Mouse (Mus musculus) megakaryocyte, embryonic 14.5 days (primary cell): Measurements from ENCODE around the gene Robo4. TPM values are rescaled to one million over a fixed set of nuclear protein-coding genes. Genes with fewer than 3 reads are reported as not detected.

Source experiments
- H3K27me3 ChIP-seq: replicated peaks from 2 replicates; pipeline ENCODE3; 2012; ENCODE audit warnings: inconsistent platforms
- H3K36me3 ChIP-seq: replicated peaks from 2 replicates; pipeline ENCODE3; 2012; ENCODE audit warnings: low read length, inconsistent platforms, mixed read lengths
- H3K4me1 ChIP-seq: 2 replicates; pipeline ENCODE4 v1.6.1; 2012; ENCODE audit warnings: inconsistent platforms
- H3K4me3 ChIP-seq: replicated peaks from 2 replicates; pipeline ENCODE3; 2012; ENCODE audit warnings: moderate library complexity, mild to moderate bottlenecking, inconsistent platforms
- H3K9me3 ChIP-seq: 2 replicates; pipeline ENCODE4 v1.6.1; 2012; ENCODE audit warnings: inconsistent platforms
- FLI1 ChIP-seq: IDR thresholded peaks from 2 replicates; pipeline ENCODE4 v1.6.1; 2012; ENCODE audit warnings: low read length, inconsistent platforms, mixed read lengths
- GATA1 ChIP-seq: IDR thresholded peaks from 3 replicates; pipeline ENCODE4 v1.6.1; 2012; ENCODE audit warnings: mixed read lengths, low read length, inconsistent platforms, borderline replicate concordance
- polyA plus RNA-seq: library from polyadenylated mRNA; stranded (reverse); fragments of >175 nt; gene quantifications from 2 replicates; pipeline ENCODE4 v1.2.3, GENCODE M21; 2012; ENCODE audit warnings: low replicate concordance; ENCODE audit not compliant: insufficient read depth

Gene Robo4
- polyA plus RNA-seq, result not detected in 2 replicates

DNA sequence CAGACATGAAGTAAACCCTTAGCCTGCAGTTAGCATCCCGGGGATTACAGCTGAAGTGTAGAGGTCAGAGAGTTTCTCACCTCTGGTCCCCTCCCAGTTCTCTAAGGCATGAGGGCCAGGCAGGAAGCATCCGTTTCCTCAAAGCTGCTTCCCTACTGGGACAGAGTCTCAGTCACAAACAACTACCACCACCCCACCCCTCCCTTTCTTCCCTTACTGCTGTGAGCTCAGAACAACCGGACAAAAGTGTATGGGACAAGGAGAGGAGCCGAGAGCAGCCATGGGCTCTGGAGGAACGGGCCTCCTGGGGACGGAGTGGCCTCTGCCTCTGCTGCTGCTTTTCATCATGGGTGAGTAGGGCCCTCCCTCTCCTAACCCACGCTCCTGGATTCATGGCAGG lies at the start of gene Robo4:
Gene Robo4 (plus strand): TSS at position 96 of the 400 bp plus-strand sequence.
- no peaks in the 10 kb centered on the region for H3K9me3 ChIP-seq
- H3K27me3 ChIP-seq, result peaks cover 64% of the 10 kb centered on the region
- no peaks in the 10 kb centered on the region for H3K36me3 ChIP-seq
- H3K4me1 ChIP-seq, result peaks cover 21% of the 10 kb centered on the region
- no peak within 1 kb of the TSS for H3K4me3 ChIP-seq
- TF ChIP-seq FLI1 (no peak), GATA1 (no peak)

DNA sequence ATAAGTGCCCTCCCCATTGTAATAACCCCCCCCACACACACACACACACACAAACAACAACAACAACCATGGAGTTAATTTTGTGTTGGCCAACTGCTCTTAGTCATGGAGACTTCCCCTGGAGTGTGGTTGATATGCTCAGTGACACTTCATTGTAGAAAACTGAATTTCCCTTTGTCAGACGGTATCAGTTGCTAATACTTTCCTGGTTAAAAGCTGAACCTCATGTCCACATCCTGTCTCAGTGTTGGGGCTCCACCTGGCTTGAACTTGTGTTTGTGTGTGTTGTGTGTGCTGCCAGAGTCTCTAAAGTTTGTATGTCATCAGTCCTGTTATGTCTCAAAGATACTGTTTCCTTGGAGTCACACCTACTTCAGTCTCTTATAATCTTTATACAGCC lies 47.2 kb upstream of the Robo4 start:
- Histone ChIP-seq H3K27me3 (no peaks in the 10 kb centered on the region), H3K4me1 (peaks cover 29% of the 10 kb centered on the region), H3K4me3 (peak overlapping the region; percentile 18), H3K36me3 (no peaks in the 10 kb centered on the region), H3K9me3 (no peaks in the 10 kb centered on the region)
- TF ChIP-seq FLI1, result no peak
- no peak for TF ChIP-seq GATA1

DNA sequence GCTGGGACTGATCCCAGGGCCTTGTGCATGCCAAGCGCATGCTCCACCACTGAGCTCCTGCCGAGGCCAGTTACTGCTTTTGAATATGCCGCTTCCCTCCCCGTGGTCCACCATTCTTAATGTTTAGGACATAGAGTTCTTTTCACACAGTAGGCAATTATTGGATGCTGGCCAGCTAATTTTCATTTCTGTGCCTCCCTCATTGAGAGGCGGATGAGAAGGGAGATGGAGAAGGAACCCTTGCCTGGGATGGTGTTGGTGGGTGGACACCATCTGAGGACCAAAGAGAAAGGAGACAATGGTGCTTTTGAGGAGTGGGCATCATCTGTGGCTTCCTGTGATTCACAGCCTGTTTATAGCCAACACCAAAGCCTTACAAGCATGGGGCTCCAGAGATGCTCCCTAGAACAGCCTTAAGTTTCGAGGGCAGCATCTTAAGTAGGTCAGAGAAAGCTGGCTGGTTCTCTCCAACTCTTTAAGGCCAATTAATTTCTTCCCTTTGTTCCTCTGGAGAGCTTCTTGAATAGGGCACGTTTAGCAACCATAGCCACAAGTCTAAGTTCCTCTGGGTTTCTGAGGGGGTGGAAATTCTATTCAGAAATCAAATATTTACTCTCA lies 42.9 kb upstream of the Robo4 start:
- TF ChIP-seq FLI1 (no peak), GATA1 (no peak)
- no peaks in the 10 kb centered on the region for H3K27me3 ChIP-seq
- H3K4me3 ChIP-seq, result no peak overlapping the region
- no peaks in the 10 kb centered on the region for H3K9me3 ChIP-seq
- H3K4me1 ChIP-seq, result peaks cover 47% of the 10 kb centered on the region
- H3K36me3 ChIP-seq, result no peaks in the 10 kb centered on the region

DNA sequence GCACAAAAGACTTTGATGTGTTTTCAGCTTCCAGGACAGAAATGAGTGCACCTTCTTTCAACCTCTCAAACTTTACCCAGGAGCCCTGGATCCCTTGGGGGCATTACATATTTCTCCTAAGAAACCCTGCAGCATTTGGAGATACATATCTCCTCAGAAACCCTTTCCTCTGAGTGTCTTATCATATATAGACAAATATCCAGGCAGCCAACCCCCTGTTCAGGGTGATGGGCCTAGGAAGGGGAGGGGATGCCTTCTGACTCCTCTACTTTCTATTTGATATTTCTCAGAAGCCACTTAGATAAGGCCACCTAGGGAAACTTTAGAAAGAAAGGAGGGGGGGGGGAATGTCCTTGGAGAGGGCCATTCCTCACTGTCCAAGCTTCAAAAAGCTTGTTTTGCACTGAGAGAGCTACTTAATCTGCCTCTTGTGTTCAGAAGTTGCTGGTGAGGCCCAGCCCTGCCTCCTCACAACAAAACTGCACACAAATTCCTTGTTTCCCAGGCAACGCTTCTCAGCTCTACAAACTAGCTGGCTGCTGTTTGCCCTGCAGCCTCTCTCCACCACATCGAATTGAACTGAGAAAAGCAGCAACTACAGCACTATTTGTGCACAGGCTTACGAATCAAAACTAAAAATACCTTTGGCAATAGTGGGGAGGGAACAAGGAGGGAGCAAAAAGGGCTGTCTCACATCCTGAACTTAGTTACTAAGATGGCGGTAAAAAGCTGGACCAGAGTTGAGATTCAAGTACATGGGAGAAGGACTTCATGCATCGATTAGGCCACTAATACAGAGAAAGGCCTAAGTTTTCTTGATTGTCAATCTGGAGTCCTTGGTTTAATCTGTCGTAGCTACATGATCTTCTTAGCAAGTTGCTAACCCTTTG lies 42.1 kb upstream of the Robo4 start:
- H3K4me1 ChIP-seq, result peaks cover 44% of the 10 kb centered on the region
- H3K27me3 ChIP-seq, result no peaks in the 10 kb centered on the region
- TF ChIP-seq GATA1 (no peak), FLI1 (no peak)
- H3K36me3 ChIP-seq, result no peaks in the 10 kb centered on the region
- no peak overlapping the region for H3K4me3 ChIP-seq
- no peaks in the 10 kb centered on the region for H3K9me3 ChIP-seq

DNA sequence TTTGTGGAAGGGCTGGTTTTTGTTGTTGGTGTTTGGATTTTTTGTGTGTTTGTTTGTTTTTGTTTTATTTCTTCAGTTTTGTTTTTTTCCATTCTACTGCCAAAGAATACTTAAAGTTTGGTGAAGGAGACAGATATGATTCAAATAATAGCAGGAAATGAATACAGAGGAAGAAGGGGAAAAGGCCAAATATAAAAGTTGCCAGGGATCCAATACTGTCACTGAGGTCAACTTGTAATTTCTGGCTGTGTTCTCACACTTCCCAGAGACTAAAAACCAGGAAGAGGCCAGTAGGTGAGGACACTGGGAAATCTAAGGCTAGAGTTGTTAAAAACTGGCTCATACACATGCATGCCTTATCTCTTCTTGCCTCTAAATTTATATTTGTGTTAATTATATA lies 39.6 kb upstream of the Robo4 start:
- TF ChIP-seq FLI1 (no peak), GATA1 (no peak)
- H3K4me1 ChIP-seq, result peaks cover 30% of the 10 kb centered on the region
- H3K9me3 ChIP-seq, result no peaks in the 10 kb centered on the region
- H3K4me3 ChIP-seq, result no peak overlapping the region
- H3K36me3 ChIP-seq, result no peaks in the 10 kb centered on the region
- peaks cover 2% of the 10 kb centered on the region for H3K27me3 ChIP-seq

DNA sequence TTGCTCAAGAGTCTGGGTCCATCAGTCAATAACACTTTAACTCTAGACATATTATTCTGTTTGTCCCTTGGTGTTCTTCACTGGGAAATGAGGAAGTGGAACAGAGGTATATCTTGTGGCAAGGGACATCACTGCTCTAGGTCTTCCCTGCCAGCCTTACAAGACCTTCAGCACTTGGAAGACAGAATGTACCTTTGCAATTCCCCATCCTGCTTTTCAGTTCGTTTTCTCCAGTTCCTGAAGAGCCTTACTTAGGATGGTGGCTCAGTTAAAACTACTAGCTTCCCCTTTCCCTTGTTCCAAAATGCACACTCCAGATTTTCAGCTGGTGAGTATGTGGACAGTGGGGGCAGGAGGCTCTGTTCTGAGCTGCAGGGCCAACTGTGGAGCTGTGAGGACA lies 38.8 kb upstream of the Robo4 start:
- H3K27me3 ChIP-seq, result peaks cover 8% of the 10 kb centered on the region
- H3K4me3 ChIP-seq, result no peak overlapping the region
- no peaks in the 10 kb centered on the region for H3K9me3 ChIP-seq
- H3K36me3 ChIP-seq, result no peaks in the 10 kb centered on the region
- TF ChIP-seq GATA1 (no peak), FLI1 (no peak)
- peaks cover 30% of the 10 kb centered on the region for H3K4me1 ChIP-seq

DNA sequence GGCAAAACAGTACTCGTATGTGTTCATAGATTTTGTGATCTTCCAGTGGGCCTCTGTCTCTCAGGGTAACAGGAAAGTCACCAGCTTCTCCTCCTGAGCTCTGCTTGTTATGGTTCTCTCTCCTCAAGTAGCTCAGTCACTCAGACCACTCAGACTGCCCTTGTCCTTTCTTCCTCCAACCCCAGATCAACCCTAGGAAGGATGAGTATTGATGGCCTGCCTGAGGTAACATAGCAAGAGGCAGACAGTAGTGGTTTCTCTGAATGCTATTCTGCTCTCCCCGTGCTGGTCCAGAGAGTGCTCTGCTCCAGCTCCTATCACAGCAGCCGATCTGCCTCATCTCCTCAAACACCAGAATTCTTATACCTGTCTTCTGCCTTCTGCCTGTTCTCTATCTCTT lies 38.1 kb upstream of the Robo4 start:
- no peak for TF ChIP-seq FLI1
- no peak for TF ChIP-seq GATA1
- no peaks in the 10 kb centered on the region for H3K36me3 ChIP-seq
- H3K4me3 ChIP-seq, result no peak overlapping the region
- peaks cover 30% of the 10 kb centered on the region for H3K4me1 ChIP-seq
- H3K27me3 ChIP-seq, result peaks cover 8% of the 10 kb centered on the region
- no peaks in the 10 kb centered on the region for H3K9me3 ChIP-seq

DNA sequence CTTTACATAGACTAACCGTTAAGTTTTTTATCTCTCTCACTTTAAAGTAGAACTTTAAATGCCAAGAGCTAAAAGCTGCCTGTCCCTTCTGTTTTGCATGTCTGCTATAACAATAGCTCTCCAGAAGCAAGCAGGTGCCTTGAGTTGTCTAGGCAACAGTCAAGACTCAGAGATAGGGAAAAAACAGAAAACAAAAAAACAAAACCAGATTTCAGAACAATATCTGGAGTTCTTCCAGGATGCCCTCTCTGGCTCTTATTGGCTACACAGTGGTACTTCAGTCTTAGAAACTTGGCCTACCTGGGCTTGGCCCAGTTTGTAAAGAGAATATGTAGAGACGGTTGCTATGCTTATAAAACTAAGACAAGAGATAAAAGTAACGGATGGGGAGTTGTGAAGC lies 37.3 kb upstream of the Robo4 start:
- Histone ChIP-seq H3K4me3 (no peak overlapping the region), H3K4me1 (peaks cover 28% of the 10 kb centered on the region), H3K27me3 (peaks cover 11% of the 10 kb centered on the region), H3K9me3 (no peaks in the 10 kb centered on the region), H3K36me3 (no peaks in the 10 kb centered on the region)
- TF ChIP-seq FLI1, result no peak
- TF ChIP-seq GATA1, result no peak

DNA sequence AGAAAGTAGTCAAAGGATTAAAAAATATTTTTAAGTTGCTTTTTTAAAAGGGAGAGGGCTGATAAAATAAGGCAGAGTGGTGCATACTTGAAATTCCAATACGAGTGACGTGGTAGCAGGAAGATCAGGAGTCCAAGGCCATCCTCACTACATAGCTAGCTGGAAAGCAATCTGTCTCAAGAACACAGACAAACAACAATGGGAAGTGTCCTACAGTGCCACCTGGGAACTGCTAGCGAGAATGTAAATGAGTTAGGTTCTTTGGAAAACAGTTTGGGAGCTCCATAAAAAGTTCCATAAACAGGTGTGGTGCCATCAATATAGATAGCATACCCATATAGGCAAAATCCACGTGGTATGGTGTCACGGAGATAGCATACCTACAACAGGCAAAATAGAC lies 36.0 kb upstream of the Robo4 start:
- peaks cover 21% of the 10 kb centered on the region for H3K4me1 ChIP-seq
- no peak for TF ChIP-seq GATA1
- no peak for TF ChIP-seq FLI1
- no peak overlapping the region for H3K4me3 ChIP-seq
- H3K27me3 ChIP-seq, result peaks cover 11% of the 10 kb centered on the region
- H3K36me3 ChIP-seq, result no peaks in the 10 kb centered on the region
- H3K9me3 ChIP-seq, result no peaks in the 10 kb centered on the region

DNA sequence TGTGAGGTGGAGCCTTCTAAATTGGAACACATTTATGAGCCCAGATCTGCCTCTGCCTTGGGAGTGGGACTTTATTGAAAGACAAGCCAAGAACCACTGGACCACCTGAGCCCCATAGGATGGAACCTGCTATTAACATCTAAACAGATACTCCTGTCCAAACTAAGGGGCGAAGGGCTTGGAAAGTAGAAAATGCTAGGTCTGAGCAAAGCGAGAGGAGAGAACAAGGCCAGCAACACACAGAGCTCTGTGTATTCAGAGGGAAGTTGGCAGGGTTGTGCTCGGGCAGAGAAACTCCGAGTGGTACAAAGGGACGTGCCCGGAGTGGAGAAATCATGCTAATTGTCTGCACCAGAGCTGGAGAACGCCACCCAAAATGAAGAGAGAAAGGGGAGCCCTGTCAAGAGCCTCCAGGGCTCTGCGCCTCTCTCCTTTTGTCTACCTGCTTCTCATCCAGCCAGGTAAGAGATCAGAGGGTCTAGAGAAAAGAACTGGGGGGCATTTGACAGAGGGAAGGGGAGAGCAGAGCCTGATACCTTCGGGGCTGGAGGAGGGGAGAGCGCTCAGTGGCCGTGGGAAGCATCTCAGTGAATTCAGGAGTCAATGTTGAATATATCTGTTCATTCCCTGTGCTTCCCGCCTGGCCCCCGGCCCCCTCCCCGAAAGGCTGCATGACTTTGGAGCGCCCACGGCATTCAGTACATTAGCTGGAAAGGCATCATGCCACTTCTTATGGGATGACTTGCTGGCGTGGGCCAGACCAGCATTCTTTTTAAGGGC lies 34.2 kb upstream of the Robo4 start, which contains the start of gene Hepacam:
Gene Hepacam (plus strand): TSS at position 51 of the 780 bp plus-strand sequence.
- no peak for TF ChIP-seq FLI1
- no peak for TF ChIP-seq GATA1
- no peaks in the 10 kb centered on the region for H3K9me3 ChIP-seq
- H3K4me3 ChIP-seq, result no peak within 1 kb of the TSS
- H3K4me1 ChIP-seq, result peaks cover 14% of the 10 kb centered on the region
- H3K36me3 ChIP-seq, result no peaks in the 10 kb centered on the region
- peaks cover 11% of the 10 kb centered on the region for H3K27me3 ChIP-seq
